Mouse (Mus musculus): Measurements from ENCODE around the gene H2-Oa. TPM values are rescaled to one million over a fixed set of nuclear protein-coding genes. Genes with fewer than 3 reads are reported as not detected.

H2-Oa gene
- total RNA-seq, 2 experiments from 2014 or later: 7.6 to 15.0 TPM

GRCm38 (mm10) chr17:34099531-34099930 is 7.4 kb downstream of the H2-Oa start:
- no peak for ATAC-seq (replicated peaks; ENCODE audit: poor library complexity, severe bottlenecking)

DNA sequence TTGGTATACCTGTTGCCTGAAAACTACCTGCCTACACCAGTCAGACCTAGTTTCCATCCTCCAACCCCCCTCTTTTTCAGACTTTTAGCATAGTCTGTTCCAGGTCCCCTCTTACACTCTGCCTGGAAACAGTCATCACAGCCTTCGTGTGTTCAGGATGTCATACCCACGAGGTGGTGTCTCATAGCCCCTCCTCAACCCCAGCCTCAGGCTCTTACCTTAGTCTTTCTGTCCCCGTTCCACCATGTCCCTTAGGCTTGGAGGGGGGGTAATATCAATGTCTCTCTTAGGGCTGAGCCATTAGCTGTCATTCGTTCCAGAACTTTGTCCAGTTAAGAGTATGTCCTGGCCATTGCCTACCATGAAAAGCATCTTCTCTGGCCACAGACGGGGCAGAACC is 9.0 kb downstream of the H2-Oa start:
- ATAC-seq (replicated peaks; ENCODE audit: poor library complexity, severe bottlenecking): no peak

- peak; percentile 81 for ATAC-seq (replicated peaks; ENCODE audit: poor library complexity, severe bottlenecking)
Measured at GRCm38 (mm10) chr17:34101604-34102032, 9.5 kb downstream of the H2-Oa start.

- ATAC-seq (replicated peaks; ENCODE audit: poor library complexity, severe bottlenecking): no peak
Measured at GRCm38 (mm10) chr17:34102831-34103230, 10.7 kb downstream of the H2-Oa start.

- no peak for ATAC-seq (replicated peaks; ENCODE audit: poor library complexity, severe bottlenecking)
Measured at GRCm38 (mm10) chr17:34104804-34105203, 12.7 kb downstream of the H2-Oa start.

GRCm38 (mm10) chr17:34106555-34106954 is 14.4 kb downstream of the H2-Oa start:
- no peak for ATAC-seq (replicated peaks; ENCODE audit: poor library complexity, severe bottlenecking)

- no peak for ATAC-seq (replicated peaks; ENCODE audit: poor library complexity, severe bottlenecking)
Measured at GRCm38 (mm10) chr17:34107109-34107867, 15.1 kb downstream of the H2-Oa start.

GRCm38 (mm10) chr17:34108460-34108859 is 16.3 kb downstream of the H2-Oa start:
- ATAC-seq (replicated peaks; ENCODE audit: poor library complexity, severe bottlenecking): no peak

DNA sequence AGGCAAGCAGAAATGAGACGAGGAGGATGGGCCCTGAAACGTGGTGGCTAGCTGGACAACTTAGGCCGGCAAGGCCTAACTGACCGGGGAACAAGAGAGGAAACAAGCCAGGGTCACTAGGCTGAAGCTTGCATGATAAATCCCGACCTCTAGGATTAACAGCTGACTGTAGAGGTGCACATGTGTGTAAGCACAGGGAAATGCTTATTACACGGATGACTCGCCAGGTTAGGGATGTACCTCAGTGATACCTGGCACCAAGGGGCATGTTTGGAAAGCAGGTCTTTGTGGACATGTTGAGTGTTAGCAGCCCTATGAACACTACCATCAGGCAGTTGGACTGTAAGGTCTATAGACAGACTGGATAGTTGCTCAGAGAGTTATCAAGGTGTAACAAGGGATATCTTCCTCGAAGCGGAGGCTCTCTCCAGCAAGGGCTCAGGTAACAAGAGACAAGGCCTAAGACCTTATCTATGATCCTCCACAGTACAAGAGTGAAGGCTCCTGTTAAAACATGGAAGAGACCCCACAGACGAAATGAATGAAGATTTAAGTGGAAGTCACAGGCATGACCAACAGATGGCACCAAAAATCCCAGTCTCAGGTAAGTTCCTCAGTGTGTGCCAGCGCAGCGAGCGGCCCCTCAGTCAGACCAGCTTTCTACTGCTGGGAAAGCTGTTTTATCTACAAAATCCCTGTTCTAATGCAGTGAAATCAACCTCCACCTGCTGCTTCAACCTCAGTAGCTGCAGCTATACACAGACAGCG is 17.1 kb downstream of the H2-Oa start:
- ATAC-seq (replicated peaks; ENCODE audit: poor library complexity, severe bottlenecking): peak; percentile 7; the same call in 1 of the 2 replicates

- 0 out of 2 replicates have a peak, but pooled peaks have one; percentile 9 for ATAC-seq (replicated peaks; ENCODE audit: poor library complexity, severe bottlenecking)
Measured at GRCm38 (mm10) chr17:34109806-34110195, 17.7 kb downstream of the H2-Oa start.

GRCm38 (mm10) chr17:34110309-34110708 is 18.2 kb downstream of the H2-Oa start:
- ATAC-seq (replicated peaks; ENCODE audit: poor library complexity, severe bottlenecking): no peak

- ATAC-seq (replicated peaks; ENCODE audit: poor library complexity, severe bottlenecking): no peak
Measured at GRCm38 (mm10) chr17:34114114-34114513, 22.0 kb downstream of the H2-Oa start.

- 0 out of 2 replicates have a peak, but pooled peaks have one; percentile 9 for ATAC-seq (replicated peaks; ENCODE audit: poor library complexity, severe bottlenecking)
Measured at GRCm38 (mm10) chr17:34116736-34117370, 24.7 kb downstream of the H2-Oa start.

DNA sequence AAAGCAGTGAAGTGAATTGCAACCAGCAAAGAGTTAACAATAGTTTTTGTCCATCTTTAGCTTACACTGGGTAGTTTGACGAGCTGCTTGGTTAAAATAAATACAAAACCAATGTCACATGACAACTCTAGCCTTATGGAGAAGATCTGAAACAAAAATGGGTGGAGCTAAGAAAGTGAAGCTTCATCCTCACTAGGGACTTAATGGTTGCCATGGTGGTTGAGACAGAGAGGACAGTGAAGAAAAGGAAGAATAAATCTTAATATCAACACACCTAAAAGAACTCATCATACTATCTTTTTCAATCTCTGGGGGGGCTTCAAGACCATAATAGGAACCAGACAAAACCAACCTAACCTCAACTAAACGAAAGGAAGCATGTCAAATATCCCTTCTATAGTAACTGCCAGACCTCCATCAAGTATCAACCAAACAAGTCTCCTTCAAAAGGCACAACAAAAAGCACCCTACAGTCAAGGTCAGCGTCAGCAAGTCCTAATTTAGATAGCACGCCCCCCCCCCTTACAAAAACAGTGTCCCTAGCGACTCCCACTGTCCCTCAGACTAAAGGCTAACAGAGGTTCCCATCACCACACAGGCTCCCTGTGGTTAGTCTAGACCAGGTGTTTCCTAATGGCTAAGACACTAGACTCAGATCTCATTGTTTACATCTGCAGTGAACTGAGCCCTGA is 25.4 kb downstream of the H2-Oa start:
- no peak for ATAC-seq (replicated peaks; ENCODE audit: poor library complexity, severe bottlenecking)

- ATAC-seq (replicated peaks; ENCODE audit: poor library complexity, severe bottlenecking): no peak
Measured at GRCm38 (mm10) chr17:34118113-34118872, 26.2 kb downstream of the H2-Oa start.

- ATAC-seq (replicated peaks; ENCODE audit: poor library complexity, severe bottlenecking): no peak; the same call in 1 of the 2 replicates
Measured at GRCm38 (mm10) chr17:34118873-34119248, 26.7 kb downstream of the H2-Oa start.

DNA sequence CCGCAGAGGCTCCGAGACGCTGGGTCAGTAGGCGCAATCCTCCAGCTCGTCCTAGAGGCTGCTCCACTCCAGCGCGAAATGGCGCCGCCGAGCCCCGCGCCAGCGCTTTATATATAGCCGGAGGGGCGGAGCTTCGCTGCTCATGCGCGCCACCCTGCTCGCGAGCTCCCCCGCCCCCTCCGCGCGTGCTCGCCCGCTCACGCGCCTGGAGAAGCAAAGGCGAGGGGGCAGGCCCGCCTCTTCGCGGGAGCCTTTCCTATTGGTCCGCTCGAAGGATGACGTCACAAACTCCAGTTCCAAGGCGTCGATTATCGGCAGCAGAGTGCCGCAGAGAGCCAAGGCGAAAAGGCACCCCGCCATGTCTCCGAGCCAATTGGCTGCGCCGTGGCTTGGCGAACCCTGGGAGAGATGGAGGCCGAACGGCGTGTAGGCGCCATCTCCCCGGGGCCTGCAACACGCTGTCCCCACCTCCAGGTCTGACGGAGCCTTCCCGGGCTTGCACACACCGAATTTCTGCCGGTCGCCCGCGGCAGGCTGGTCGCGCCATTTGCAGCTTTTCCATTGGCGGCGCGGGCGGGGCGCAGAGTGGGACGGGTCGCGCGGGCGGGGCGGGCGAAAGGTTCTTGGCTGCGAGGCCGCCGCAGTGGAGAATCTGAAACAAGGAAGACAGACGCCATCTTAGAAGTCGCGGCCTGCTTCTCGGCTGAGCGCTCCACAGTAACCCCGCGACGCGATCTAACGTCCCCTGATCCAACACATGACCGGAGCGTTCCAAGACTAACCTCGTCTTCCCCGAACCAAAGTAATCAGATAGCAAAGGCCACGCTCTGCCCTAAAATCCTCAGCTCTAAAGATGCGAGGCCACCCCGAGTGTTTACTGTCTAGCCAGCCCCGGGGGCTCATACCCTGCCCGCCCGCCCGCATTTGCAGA is 27.4 kb downstream of the H2-Oa start, which contains the start of gene H2-DMa:
H2-DMa (plus strand) TSS at position 293 of the 931 bp plus-strand sequence.
- peak; percentile 48 for ATAC-seq (replicated peaks; ENCODE audit: poor library complexity, severe bottlenecking)

DNA sequence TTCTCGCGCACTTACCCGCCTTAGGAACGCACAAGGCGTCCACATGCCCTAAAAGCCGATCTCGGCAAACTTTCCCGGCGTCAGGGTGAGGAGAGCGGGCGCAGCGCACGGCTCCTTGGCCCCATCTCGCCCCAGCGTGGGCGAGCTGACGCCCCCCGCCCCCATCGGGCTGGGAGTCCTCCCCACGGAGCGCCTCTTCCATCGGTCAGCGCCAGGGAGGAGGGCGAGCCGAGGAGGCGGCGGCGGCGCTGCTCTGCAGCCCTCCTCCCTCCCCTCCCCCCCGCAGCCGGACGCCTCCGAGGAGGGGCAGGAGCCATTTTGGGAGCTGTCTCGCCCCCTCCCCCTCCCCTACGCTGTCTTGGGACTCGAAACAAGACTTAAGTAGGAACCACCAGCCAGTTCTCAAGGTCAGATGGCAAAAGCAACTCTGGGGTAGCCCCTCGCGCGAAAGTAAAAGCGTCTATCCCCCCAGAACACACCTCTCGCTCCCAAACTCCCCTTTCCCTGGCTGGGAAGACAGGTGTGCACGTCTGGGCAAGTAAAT is 28.1 kb downstream of the H2-Oa start:
- ATAC-seq (replicated peaks; ENCODE audit: poor library complexity, severe bottlenecking): 0 out of 2 replicates have a peak, but pooled peaks have one; percentile 4
